Comparison of ENCODE assay signal across 13 mouse cellular contexts in the genomic region with DNA sequence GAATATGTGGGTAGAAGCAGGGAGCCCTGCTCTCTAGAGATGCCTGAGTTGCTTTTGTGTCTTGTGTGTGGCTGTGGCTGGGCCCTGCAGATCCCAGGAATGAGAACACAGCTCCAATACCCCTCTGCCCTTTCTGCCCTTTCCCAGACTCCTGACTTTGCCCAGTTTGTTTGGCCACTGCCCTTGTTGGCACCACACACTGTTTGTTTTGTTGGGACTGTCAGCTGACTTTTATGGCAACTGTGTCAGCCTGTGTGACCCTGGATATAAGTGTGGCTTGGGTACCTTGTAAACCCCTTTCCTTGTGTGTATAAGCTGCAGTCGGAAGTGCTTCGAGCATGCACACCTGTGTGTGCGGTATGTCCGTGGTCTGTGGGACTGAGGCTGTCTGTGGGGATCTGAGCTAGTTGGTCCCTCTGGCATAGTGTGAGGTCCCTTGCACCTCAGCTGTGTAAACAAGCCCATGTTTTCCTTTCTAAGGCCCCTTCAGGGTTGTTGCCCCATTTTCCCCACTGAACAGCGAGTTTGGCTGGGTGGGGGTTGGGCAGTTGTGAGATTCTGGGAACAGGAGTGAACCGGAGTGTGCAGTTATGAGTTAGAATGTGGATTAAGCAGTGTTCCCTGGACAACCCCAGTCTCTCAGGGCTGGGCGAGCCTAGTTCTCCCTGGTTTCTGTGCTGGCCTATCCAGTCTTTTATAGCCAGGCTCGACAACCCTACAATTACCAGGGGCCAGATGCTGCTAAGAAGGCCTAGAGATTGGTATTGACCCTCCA. TPM values are rescaled to one million over a fixed set of nuclear protein-coding genes. Genes with fewer than 3 reads are reported as not detected.
DNase-seq lines count a peak whose midpoint lies in the region; ATAC-seq and TF ChIP-seq lines count a peak whose summit lies in the region.
"Had no signal": no experiment of that assay in that cellular context is flagged by ENCODE, and none has a peak within 500 bp of the region (broad histone marks: within the 10 kb centered on the region; RNA-seq: fewer than 3 reads in every experiment).

No protein-coding gene starts in this region.

- no peak overlapping the region for H3K4me3 ChIP-seq in kidney, embryonic 14.5 days (ENCODE audit: low read length)
- no peak overlapping the region for H3K4me3 ChIP-seq in stomach, postnatal 0 days (ENCODE audit: low read depth, low read length)
- no peak overlapping the region for H3K4me3 ChIP-seq in hindbrain, embryonic 11.5 days (ENCODE audit: low read depth, low read length)
- H3K4me3 ChIP-seq: forebrain, embryonic 12.5 days; hindbrain, embryonic 12.5 days had no signal

- H3K4me1 ChIP-seq in kidney, embryonic 14.5 days (ENCODE audit: control insufficient read depth, insufficient read depth, low read length): peaks cover 8% of the 10 kb centered on the region; the same call in 1 of the 2 replicates
- H3K4me1 ChIP-seq in stomach, postnatal 0 days (replicated peaks; ENCODE audit: control insufficient read depth, insufficient read depth): no peaks in the 10 kb centered on the region
- H3K4me1 ChIP-seq in hindbrain, embryonic 11.5 days (replicated peaks; ENCODE audit: control insufficient read depth, insufficient read depth, low read length): no peaks in the 10 kb centered on the region
- H3K4me1 ChIP-seq: forebrain, embryonic 12.5 days; hindbrain, embryonic 12.5 days had no signal

- no peaks in the 10 kb centered on the region for H3K36me3 ChIP-seq in kidney, embryonic 14.5 days (ENCODE audit: control insufficient read depth, insufficient read depth, low read length)
- no peaks in the 10 kb centered on the region for H3K36me3 ChIP-seq in stomach, postnatal 0 days (ENCODE audit: control insufficient read depth, insufficient read depth, low read length)
- H3K36me3 ChIP-seq in hindbrain, embryonic 11.5 days (ENCODE audit: control insufficient read depth, insufficient read depth, low read length): no peaks in the 10 kb centered on the region
- H3K36me3 ChIP-seq: forebrain, embryonic 12.5 days; hindbrain, embryonic 12.5 days had no signal

- H3K9ac ChIP-seq in kidney, embryonic 14.5 days (ENCODE audit: low read depth, low read length): no peak overlapping the region
- no peak overlapping the region for H3K9ac ChIP-seq in stomach, postnatal 0 days (ENCODE audit: low read length)
- H3K9ac ChIP-seq in hindbrain, embryonic 11.5 days (ENCODE audit: low read depth, low read length): no peak overlapping the region
- H3K9ac ChIP-seq: forebrain, embryonic 12.5 days; hindbrain, embryonic 12.5 days had no signal

- ATAC-seq in kidney, embryonic 14.5 days (ENCODE audit: low FRiP score, low TSS enrichment): no peak
- ATAC-seq in stomach, postnatal 0 days (ENCODE audit: low FRiP score, low TSS enrichment): peak; percentile 45; the same call in 1 of the 2 replicates
- ATAC-seq in hindbrain, embryonic 11.5 days (ENCODE audit: low FRiP score): no peak
- ATAC-seq: midbrain, embryonic 16.5 days had no signal

- DNase-seq in kidney, adult 18-20 months: peak; percentile 63
- DNase-seq in thymus, postnatal 0 days (ENCODE audit: low spot score): peak; percentile 24
- DNase-seq in thymus, postnatal 10 days (ENCODE audit: low spot score in 2 of 2): no peak
- DNase-seq in kidney, postnatal 14 days: peak; percentile 49
- DNase-seq in stomach, postnatal 0 days (ENCODE audit: low spot score): no peak
- no peak for DNase-seq in spleen, adult 18-20 months
- DNase-seq in hindbrain, embryonic 11.5 days (ENCODE audit: low spot score): no peak
- DNase-seq: gastrocnemius, postnatal 10 days had no signal

- H3K4me2 ChIP-seq in kidney, embryonic 14.5 days (replicated peaks; ENCODE audit: low read depth, low read length): no peak overlapping the region
- H3K4me2 ChIP-seq in stomach, postnatal 0 days (replicated peaks; ENCODE audit: low read depth): no peak overlapping the region
- H3K4me2 ChIP-seq in hindbrain, embryonic 11.5 days (replicated peaks; ENCODE audit: low read depth, low read length): no peak overlapping the region
- H3K4me2 ChIP-seq: forebrain, embryonic 12.5 days; heart, embryonic 11.5 days; hindbrain, embryonic 12.5 days had no signal

- no peaks in the 10 kb centered on the region for H3K9me3 ChIP-seq in kidney, embryonic 14.5 days (ENCODE audit: control insufficient read depth, low read length)
- H3K9me3 ChIP-seq in stomach, postnatal 0 days (ENCODE audit: control insufficient read depth, low read length): no peaks in the 10 kb centered on the region
- H3K9me3 ChIP-seq in hindbrain, embryonic 11.5 days (ENCODE audit: control insufficient read depth, low read length): no peaks in the 10 kb centered on the region
- H3K9me3 ChIP-seq: forebrain, embryonic 12.5 days had no signal

- no peak for TF ChIP-seq CTCF in stomach, postnatal 0 days (IDR thresholded peaks at IDR 0.05; ENCODE audit: low read depth)

- no peak overlapping the region for H3K27ac ChIP-seq in kidney, embryonic 14.5 days (ENCODE audit: low read depth, low read length)
- no peak overlapping the region for H3K27ac ChIP-seq in stomach, postnatal 0 days (replicated peaks)
- no peak overlapping the region for H3K27ac ChIP-seq in hindbrain, embryonic 11.5 days (ENCODE audit: low read depth, low read length)
- H3K27ac ChIP-seq: forebrain, embryonic 12.5 days; hindbrain, embryonic 12.5 days had no signal

- TF ChIP-seq EP300 in stomach, postnatal 0 days (optimal IDR thresholded peaks at IDR 0.05): no peak

- 42% methylated on average over 8 of the region's 8 CpGs for WGBS in kidney, embryonic 14.5 days
- WGBS in stomach, postnatal 0 days: 59% methylated on average over 8 of the region's 8 CpGs
- 66% methylated on average over 8 of the region's 8 CpGs for WGBS in hindbrain, embryonic 11.5 days

- no peaks in the 10 kb centered on the region for H3K27me3 ChIP-seq in kidney, embryonic 14.5 days (ENCODE audit: control insufficient read depth, insufficient read depth, low read length)
- H3K27me3 ChIP-seq in stomach, postnatal 0 days (ENCODE audit: control insufficient read depth, insufficient read depth, low read length): no peaks in the 10 kb centered on the region
- H3K27me3 ChIP-seq in hindbrain, embryonic 11.5 days (ENCODE audit: control insufficient read depth, insufficient read depth, low read length): no peaks in the 10 kb centered on the region

RNA-seq across cellular contexts. Expression of a gene that starts 17.0 kb away (rescaled TPM):
- polyA plus RNA-seq in kidney, embryonic 14.5 days (2014; fragmentation: Nextera tagmentation; extraction: Ambion mirVana): 9.7 and 10.1 TPM in 2 replicates
- 0.82 and 1.0 TPM in 2 replicates for polyA plus RNA-seq in thymus, postnatal 0 days (2015; fragmentation: Nextera tagmentation; extraction: Ambion mirVana)
- 25.8 and 29.2 TPM in 2 replicates for polyA plus RNA-seq in stomach, postnatal 0 days (2015; fragmentation: Nextera tagmentation; extraction: Ambion mirVana)
- polyA plus RNA-seq in hindbrain, embryonic 11.5 days (2014; fragmentation: Nextera tagmentation; extraction: Ambion mirVana): 13.8 TPM in 2 replicates

RNA-seq across cellular contexts. Expression of a gene that starts 24.8 kb away (rescaled TPM):
- 45.4 and 58.8 TPM in 2 replicates for polyA plus RNA-seq in kidney, embryonic 14.5 days (2014; fragmentation: Nextera tagmentation; extraction: Ambion mirVana)
- 12.4 and 13.2 TPM in 2 replicates for polyA plus RNA-seq in thymus, postnatal 0 days (2015; fragmentation: Nextera tagmentation; extraction: Ambion mirVana)
- polyA plus RNA-seq in stomach, postnatal 0 days (2015; fragmentation: Nextera tagmentation; extraction: Ambion mirVana): 34.8 and 36.6 TPM in 2 replicates
- 14.0 and 16.4 TPM in 2 replicates for polyA plus RNA-seq in hindbrain, embryonic 11.5 days (2014; fragmentation: Nextera tagmentation; extraction: Ambion mirVana)

RNA-seq across cellular contexts. Expression of a gene that starts 32.1 kb away (rescaled TPM):
- polyA plus RNA-seq in kidney, embryonic 14.5 days (2014; fragmentation: Nextera tagmentation; extraction: Ambion mirVana): 30.1 and 36.6 TPM in 2 replicates
- polyA plus RNA-seq in thymus, postnatal 0 days (2015; fragmentation: Nextera tagmentation; extraction: Ambion mirVana): 5.3 and 6.0 TPM in 2 replicates
- polyA plus RNA-seq in stomach, postnatal 0 days (2015; fragmentation: Nextera tagmentation; extraction: Ambion mirVana): 8.9 and 11.7 TPM in 2 replicates
- polyA plus RNA-seq in hindbrain, embryonic 11.5 days (2014; fragmentation: Nextera tagmentation; extraction: Ambion mirVana): 18.9 and 20.6 TPM in 2 replicates

RNA-seq across cellular contexts. Expression of a gene that starts 35.4 kb away (rescaled TPM):
- 55.1 and 64.1 TPM in 2 replicates for polyA plus RNA-seq in kidney, embryonic 14.5 days (2014; fragmentation: Nextera tagmentation; extraction: Ambion mirVana)
- polyA plus RNA-seq in thymus, postnatal 0 days (2015; fragmentation: Nextera tagmentation; extraction: Ambion mirVana): 84.7 and 87.2 TPM in 2 replicates
- 107 and 113 TPM in 2 replicates for polyA plus RNA-seq in stomach, postnatal 0 days (2015; fragmentation: Nextera tagmentation; extraction: Ambion mirVana)
- polyA plus RNA-seq in hindbrain, embryonic 11.5 days (2014; fragmentation: Nextera tagmentation; extraction: Ambion mirVana): 35.9 and 37.5 TPM in 2 replicates

RNA-seq across cellular contexts. Expression of a gene that starts 44.1 kb away (rescaled TPM):
- 35.9 and 47.1 TPM in 2 replicates for polyA plus RNA-seq in kidney, embryonic 14.5 days (2014; fragmentation: Nextera tagmentation; extraction: Ambion mirVana)
- 17.4 and 18.1 TPM in 2 replicates for polyA plus RNA-seq in thymus, postnatal 0 days (2015; fragmentation: Nextera tagmentation; extraction: Ambion mirVana)
- 43.0 and 44.8 TPM in 2 replicates for polyA plus RNA-seq in stomach, postnatal 0 days (2015; fragmentation: Nextera tagmentation; extraction: Ambion mirVana)
- 17.8 TPM in 2 replicates for polyA plus RNA-seq in hindbrain, embryonic 11.5 days (2014; fragmentation: Nextera tagmentation; extraction: Ambion mirVana)

Comparison
In these comparisons a context has a peak if more than half of its experiments do, and no peak if none do; other contexts are left out.
1. DNase-seq: peak in kidney, adult 18-20 months (single experiment), thymus, postnatal 0 days (single experiment) and kidney, postnatal 14 days (single experiment); none in thymus, postnatal 10 days (0 of 2), stomach, postnatal 0 days (single experiment), spleen, adult 18-20 months (0 of 2) and hindbrain, embryonic 11.5 days (single experiment).